Mouse (Mus musculus): ENCODE results near the gene Gm5767.

Gene Gm5767

GRCm38 (mm10) chr16:8670041-8671035 is 10.2 kb upstream of the Gm5767 start:
- DNase-seq, result no peak

GRCm38 (mm10) chr16:8671551-8672349 is 8.8 kb upstream of the Gm5767 start, which contains the start of gene Carhsp1:
Gene Carhsp1 (minus strand): TSS chr16:8672155.
- peak; percentile 97 to 98 for DNase-seq

GRCm38 (mm10) chr16:8672350-8672687 is 8.3 kb upstream of the Gm5767 start:
- no peak for DNase-seq

- peak in 1 of 2 experiments; percentile 43 for DNase-seq
Measured at GRCm38 (mm10) chr16:8672811-8673210, 7.8 kb upstream of the Gm5767 start.

GRCm38 (mm10) chr16:8673343-8673742 is 7.2 kb upstream of the Gm5767 start:
- DNase-seq, result no peak

GRCm38 (mm10) chr16:8674165-8674564 is 6.4 kb upstream of the Gm5767 start:
- DNase-seq, result peak; percentile 53 to 69

GRCm38 (mm10) chr16:8675559-8675958 is 5.0 kb upstream of the Gm5767 start:
- no peak for DNase-seq

GRCm38 (mm10) chr16:8676228-8676627 is 4.3 kb upstream of the Gm5767 start:
- DNase-seq, result no peak

- peak in 1 of 2 experiments; percentile 70 for DNase-seq
Measured at GRCm38 (mm10) chr16:8676800-8677199, 3.8 kb upstream of the Gm5767 start.

GRCm38 (mm10) chr16:8678035-8678434 is 2.5 kb upstream of the Gm5767 start:
- peak; percentile 49 to 68 for DNase-seq

- DNase-seq, result no peak
Measured at GRCm38 (mm10) chr16:8678676-8679075, 1.9 kb upstream of the Gm5767 start.

- DNase-seq, result no peak
Measured at GRCm38 (mm10) chr16:8679780-8680179, 790 bp upstream of the Gm5767 start.

- peak in 1 of 2 experiments; percentile 43 for DNase-seq
Measured at GRCm38 (mm10) chr16:8685087-8685486, 4.5 kb downstream of the Gm5767 start.

- DNase-seq, result peak; percentile 72 to 85
Measured at GRCm38 (mm10) chr16:8686121-8686870, 5.7 kb downstream of the Gm5767 start.

- DNase-seq, result no peak
Measured at GRCm38 (mm10) chr16:8686871-8687535, 6.4 kb downstream of the Gm5767 start.

GRCm38 (mm10) chr16:8687559-8688112 is 7.1 kb downstream of the Gm5767 start:
- no peak for DNase-seq

- DNase-seq, result peak; percentile 65 to 79
Measured at GRCm38 (mm10) chr16:8689979-8690656, 9.5 kb downstream of the Gm5767 start.

- DNase-seq, result no peak
Measured at GRCm38 (mm10) chr16:8691206-8691605, 10.6 kb downstream of the Gm5767 start.

GRCm38 (mm10) chr16:8699556-8699955 is 19.0 kb downstream of the Gm5767 start:
- DNase-seq, result no peak

- DNase-seq, result peak; percentile 84 to 86
Measured at GRCm38 (mm10) chr16:8700586-8700985, 20.0 kb downstream of the Gm5767 start.

GRCm38 (mm10) chr16:8711998-8712397 is 31.4 kb downstream of the Gm5767 start:
- no peak for DNase-seq

Data from kidney, postnatal 36 days (tissue).